Mouse (Mus musculus) C2C12 (cell line): ENCODE results near the gene Ldlr. TPM values are rescaled to one million over a fixed set of nuclear protein-coding genes. Genes with fewer than 3 reads are reported as not detected.
"Not testable (repeated sequence)": the region's sequence is repeated elsewhere in the genome, so short reads cannot be mapped to it uniquely, and the experiment has no call there.

ENCODE experiments used
- H3K27me3 ChIP-seq: one replicate; pipeline ENCODE4 v1.6.1; 2011; ENCODE audit not compliant: control insufficient read depth, insufficient read depth, insufficient read length
- H3K36me3 ChIP-seq: one replicate; pipeline ENCODE4 v1.6.1; 2011; ENCODE audit not compliant: control insufficient read depth, insufficient read depth
- H3K4me3 ChIP-seq: one replicate; pipeline ENCODE4 v1.5.1; 2011; ENCODE audit warnings: mild to moderate bottlenecking, control low read depth; ENCODE audit not compliant: poor library complexity, insufficient read depth, severe bottlenecking
- H3K79me2 ChIP-seq: one replicate; pipeline ENCODE4 v1.6.1; 2011; ENCODE audit not compliant: control insufficient read depth, insufficient read depth
- H3K79me3 ChIP-seq: one replicate; pipeline ENCODE4 v1.6.1; 2011; ENCODE audit warnings: low read depth, control low read depth
- H3ac ChIP-seq: one replicate; pipeline ENCODE3; 2011; ENCODE audit warnings: low read depth; ENCODE audit not compliant: control insufficient read depth, insufficient read length
- CEBPB ChIP-seq: IDR thresholded peaks from one replicate; pipeline ENCODE4 v1.6.1; 2011; ENCODE audit warnings: low read depth, mild to moderate bottlenecking, control low read depth, moderate library complexity
- CTCF ChIP-seq: IDR thresholded peaks from one replicate; pipeline ENCODE4 v1.5.1; 2011; ENCODE audit not compliant: control insufficient read depth, insufficient read depth, insufficient read length
- FOSL1 ChIP-seq: IDR thresholded peaks from one replicate; pipeline ENCODE4 v1.8.0; 2011; ENCODE audit warnings: mild to moderate bottlenecking, low read length; ENCODE audit not compliant: poor library complexity, insufficient read depth, severe bottlenecking
- MAX ChIP-seq: IDR thresholded peaks from one replicate; pipeline ENCODE4 v1.6.1; 2011; ENCODE audit warnings: mild to moderate bottlenecking, control low read depth
- MYOD1 ChIP-seq: IDR thresholded peaks from one replicate; pipeline ENCODE4 v1.6.1; 2011; ENCODE audit warnings: low read depth; ENCODE audit not compliant: control insufficient read depth, insufficient read length
- MYOG ChIP-seq: IDR thresholded peaks from one replicate; pipeline ENCODE4 v1.6.1; 2011; ENCODE audit not compliant: control insufficient read depth, insufficient read length; ENCODE audit errors: extremely low read depth
- USF1 ChIP-seq: IDR thresholded peaks from one replicate; pipeline ENCODE4 v1.6.1; 2011; ENCODE audit warnings: low read depth, mild to moderate bottlenecking, control low read depth, moderate library complexity
- polyA plus RNA-seq: library from polyadenylated mRNA; unstranded; fragments of >200 nt; fragmentation: generic; extraction: Trizol; gene quantifications from one replicate; pipeline ENCODE4 v1.2.1, GENCODE M21; 2012; ENCODE audit warnings: missing spikeins

Ldlr gene
- polyA plus RNA-seq, 1 experiment, result 58.3 TPM

DNA sequence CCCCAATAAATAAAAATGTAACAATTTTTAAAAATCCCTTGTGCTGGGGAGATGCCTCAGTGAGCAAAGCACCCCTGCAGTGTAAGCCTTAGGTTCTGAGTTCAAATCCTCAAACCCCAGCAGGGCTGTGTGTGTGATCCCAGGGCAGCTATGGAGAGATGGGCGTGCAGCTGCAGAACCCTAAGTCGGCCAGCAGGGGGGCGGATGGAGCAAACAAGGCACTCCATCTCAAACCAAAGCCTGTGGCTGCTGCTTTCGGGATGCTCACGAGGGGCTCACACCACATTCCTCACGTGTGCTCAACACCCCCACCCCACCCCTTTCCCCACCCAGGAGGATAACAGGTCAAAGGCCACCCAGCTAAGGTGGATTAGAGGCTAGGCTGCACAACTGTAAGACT lies 63.6 kb downstream of the Ldlr start:
- no peak overlapping the region for H3ac ChIP-seq
- H3K4me3 ChIP-seq, result no peak overlapping the region
- H3K79me2 ChIP-seq, result peaks cover 77% of the 10 kb centered on the region
- peaks cover 49% of the 10 kb centered on the region for H3K36me3 ChIP-seq
- peaks cover 47% of the 10 kb centered on the region for H3K79me3 ChIP-seq
- TF ChIP-seq CEBPB (no peak), CTCF (peak; percentile 65), MYOD1 (no peak), MAX (no peak)
- H3K27me3 ChIP-seq, result no peaks in the 10 kb centered on the region

DNA sequence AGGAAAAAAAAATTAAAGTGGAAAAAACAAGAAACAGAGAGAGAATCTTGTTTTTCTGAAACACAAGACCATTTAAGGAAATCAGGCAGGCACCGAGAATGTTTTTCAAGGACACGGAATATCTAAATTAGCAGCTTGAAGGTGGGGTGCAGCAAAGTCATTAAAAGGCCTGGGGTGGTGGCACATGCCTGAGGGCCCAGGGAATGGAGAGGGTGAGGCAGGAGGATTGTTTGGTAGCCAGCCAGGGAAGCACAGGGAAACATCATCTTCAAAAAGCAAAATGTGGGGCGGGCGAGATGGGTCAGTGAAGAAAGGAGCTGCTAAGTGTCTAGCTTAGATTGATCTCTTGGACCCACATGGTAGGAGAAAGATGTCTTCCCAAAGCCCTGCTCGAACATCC lies 64.4 kb downstream of the Ldlr start:
- Histone ChIP-seq H3K79me3 (peaks cover 45% of the 10 kb centered on the region), H3K36me3 (peaks cover 52% of the 10 kb centered on the region), H3ac (no peak overlapping the region), H3K4me3 (no peak overlapping the region), H3K79me2 (peaks cover 83% of the 10 kb centered on the region), H3K27me3 (no peaks in the 10 kb centered on the region)
- no peak for TF ChIP-seq MAX
- no peak for TF ChIP-seq USF1
- no peak for TF ChIP-seq FOSL1
- no peak for TF ChIP-seq MYOD1
- no peak for TF ChIP-seq MYOG
- no peak for TF ChIP-seq CTCF
- TF ChIP-seq CEBPB, result no peak

DNA sequence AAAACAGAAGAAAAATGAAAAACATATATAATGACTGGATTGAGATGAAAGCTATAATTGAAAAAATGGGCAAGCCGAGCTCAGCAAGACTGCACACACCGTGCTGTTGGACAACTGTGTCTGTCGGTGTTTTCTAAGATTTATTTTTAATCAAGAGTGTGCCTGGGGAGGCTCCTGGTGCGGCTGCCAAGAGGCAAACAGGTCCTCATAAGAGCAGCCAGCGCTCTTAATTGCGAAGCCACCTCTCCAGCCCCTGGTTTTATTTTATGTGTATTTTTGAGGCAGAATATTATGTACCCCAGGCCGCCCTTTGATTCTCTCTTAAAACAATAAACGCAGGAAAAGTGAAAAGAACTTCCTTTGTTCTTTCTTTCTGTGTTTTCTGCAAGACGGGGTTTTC lies 65.0 kb downstream of the Ldlr start:
- peaks cover 45% of the 10 kb centered on the region for H3K79me3 ChIP-seq
- H3K79me2 ChIP-seq, result peaks cover 89% of the 10 kb centered on the region
- H3K4me3 ChIP-seq, result no peak overlapping the region
- no peak overlapping the region for H3ac ChIP-seq
- no peak for TF ChIP-seq MAX
- H3K27me3 ChIP-seq, result no peaks in the 10 kb centered on the region
- peaks cover 54% of the 10 kb centered on the region for H3K36me3 ChIP-seq

DNA sequence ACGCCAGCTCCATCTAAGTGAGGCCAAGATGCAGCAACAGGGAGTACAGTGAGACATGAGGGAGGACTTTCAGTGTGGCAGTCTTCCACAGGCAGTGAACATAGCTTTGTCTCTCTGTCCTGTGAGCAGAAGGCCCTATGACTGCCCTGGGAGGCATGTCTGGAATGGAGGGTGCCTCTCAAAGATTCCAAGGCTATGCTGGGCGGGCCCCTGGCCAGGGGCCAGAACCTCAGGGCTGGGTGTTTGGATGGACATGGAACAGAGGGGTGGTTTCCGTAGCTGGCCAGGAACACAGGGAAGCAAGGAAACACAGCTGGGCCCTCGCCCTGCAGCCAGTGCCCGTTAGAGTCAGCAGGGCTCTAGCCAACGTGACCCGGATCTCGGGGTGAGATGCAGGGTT lies 68.6 kb downstream of the Ldlr start:
- peaks cover 53% of the 10 kb centered on the region for H3K36me3 ChIP-seq
- peaks cover 96% of the 10 kb centered on the region for H3K79me2 ChIP-seq
- no peak overlapping the region for H3ac ChIP-seq
- peaks cover 45% of the 10 kb centered on the region for H3K79me3 ChIP-seq
- no peaks in the 10 kb centered on the region for H3K27me3 ChIP-seq
- TF ChIP-seq CTCF (no peak), FOSL1 (no peak), CEBPB (no peak), MYOG (no peak), MAX (peak; percentile 7), MYOD1 (no peak), USF1 (no peak)
- no peak overlapping the region for H3K4me3 ChIP-seq

DNA sequence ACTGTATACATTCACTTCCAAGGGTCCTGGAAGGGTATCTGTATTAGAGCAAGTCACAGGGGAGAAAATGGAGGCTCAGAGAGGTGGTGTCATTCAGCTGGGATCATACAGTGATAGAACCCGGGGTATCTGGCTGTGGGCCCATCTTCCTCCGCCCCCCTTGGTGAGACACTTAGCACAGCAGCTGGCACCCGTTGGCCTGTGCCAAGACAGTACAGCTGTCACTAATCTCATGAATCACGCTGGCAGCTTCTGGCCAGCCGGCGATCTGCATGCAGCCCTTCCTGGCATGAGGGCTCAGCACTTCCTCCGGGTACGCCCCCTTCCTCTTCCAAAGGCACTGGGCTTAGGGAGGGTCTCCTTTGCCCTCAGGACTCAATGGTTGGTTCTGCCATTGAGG lies 69.4 kb downstream of the Ldlr start:
- H3K4me3 ChIP-seq, result no peak overlapping the region
- TF ChIP-seq CEBPB (no peak), FOSL1 (no peak), MAX (peak; percentile 12), MYOD1 (peak; percentile 97), USF1 (no peak)
- no peak overlapping the region for H3ac ChIP-seq
- H3K79me2 ChIP-seq, result peaks cover 97% of the 10 kb centered on the region
- H3K36me3 ChIP-seq, result peaks cover 51% of the 10 kb centered on the region
- H3K79me3 ChIP-seq, result peaks cover 52% of the 10 kb centered on the region
- no peaks in the 10 kb centered on the region for H3K27me3 ChIP-seq

DNA sequence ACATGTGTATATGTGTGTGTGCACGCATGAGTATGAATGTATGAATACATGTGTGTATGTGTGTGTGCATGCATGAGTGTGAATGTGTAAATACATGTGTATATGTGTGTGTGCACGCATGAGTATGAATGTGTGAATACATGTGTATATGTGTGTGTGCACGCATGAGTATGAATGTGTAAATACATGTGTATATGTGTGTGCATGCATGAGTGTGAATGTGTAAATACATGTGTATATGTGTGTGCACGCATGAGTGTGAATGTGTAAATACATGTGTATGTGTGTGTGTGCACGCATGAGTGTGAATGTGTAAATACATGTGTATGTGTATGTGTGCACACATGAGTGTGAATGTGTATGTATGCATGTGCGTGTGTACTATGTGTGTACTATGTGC lies 70.2 kb downstream of the Ldlr start:
- H3K4me3 ChIP-seq, H3ac ChIP-seq, H3K27me3 ChIP-seq: not testable (repeated sequence)
- Histone ChIP-seq H3K36me3 (peaks cover 47% of the 10 kb centered on the region), H3K79me2 (peaks cover 95% of the 10 kb centered on the region), H3K79me3 (peaks cover 51% of the 10 kb centered on the region)

DNA sequence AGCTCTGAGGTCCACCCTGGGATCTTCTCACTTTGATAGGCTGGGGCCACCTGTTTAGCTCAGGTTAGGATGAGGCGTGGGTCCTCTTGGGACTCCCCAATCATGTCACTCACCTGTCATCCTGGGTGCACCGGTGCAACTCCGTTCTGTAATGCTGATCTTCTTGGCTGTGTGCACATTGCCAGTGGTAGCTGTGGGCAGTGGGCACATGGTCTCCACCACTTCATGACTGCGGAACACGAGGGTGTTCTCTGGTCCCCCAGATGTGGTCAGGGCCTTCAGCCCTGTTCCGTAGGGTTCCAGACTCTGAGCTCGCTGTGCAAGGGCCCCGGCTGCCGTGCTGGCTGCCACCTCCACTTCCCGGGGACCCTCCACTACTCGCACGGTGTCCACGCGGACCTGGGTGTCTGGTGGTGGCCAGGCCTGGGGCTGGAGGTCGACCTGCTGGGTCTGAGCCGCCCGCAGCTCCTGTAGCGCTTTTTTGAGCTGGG lies 71.1 kb downstream of the Ldlr start:
- Histone ChIP-seq H3K27me3 (no peaks in the 10 kb centered on the region), H3K79me3 (peaks cover 43% of the 10 kb centered on the region), H3K4me3 (no peak overlapping the region), H3K79me2 (peaks cover 86% of the 10 kb centered on the region), H3ac (no peak overlapping the region), H3K36me3 (peaks cover 47% of the 10 kb centered on the region)
- TF ChIP-seq CTCF, result no peak
- no peak for TF ChIP-seq FOSL1
- no peak for TF ChIP-seq MYOD1
- TF ChIP-seq USF1, result no peak
- TF ChIP-seq CEBPB, result no peak
- TF ChIP-seq MYOG, result no peak
- no peak for TF ChIP-seq MAX
